Mouse (Mus musculus): ENCODE results near the gene March4. TPM values are rescaled to one million over a fixed set of nuclear protein-coding genes. Genes with fewer than 3 reads are reported as not detected.

The March4 gene
- total RNA-seq, 1 experiment: not detected

- no peak overlapping the region for H3K9ac ChIP-seq (ENCODE audit: insufficient read depth, low read depth, low read length, poor library complexity, severe bottlenecking)
- H3K4me3 ChIP-seq (ENCODE audit: insufficient read depth in 1 of 2, low read depth in 1 of 2, low read length in 2 of 2, poor library complexity in 1 of 2, severe bottlenecking in 1 of 2): no peak overlapping the region
- no peak for DNase-seq (ENCODE audit: low read depth, low spot score)
- H3K9me3 ChIP-seq (ENCODE audit: control insufficient read depth, insufficient read depth, low read depth, low read length): no peaks in the 10 kb centered on the region
- peaks cover 16% of the 10 kb centered on the region; the same call in 1 of the 2 replicates for H3K36me3 ChIP-seq (ENCODE audit: control insufficient read depth, insufficient read depth, low read length, poor library complexity, severe bottlenecking)
- no peaks in the 10 kb centered on the region for H3K4me1 ChIP-seq (ENCODE audit: control insufficient read depth in 2 of 2, insufficient read depth in 2 of 2, low read length in 2 of 2, poor library complexity in 1 of 2)
- in situ Hi-C loops (cut with MboI; ENCODE audit: low sequenced_read_pairs in 2 of 2, unreplicated experiment in 2 of 2): no loop called here
- TF ChIP-seq ZNF384 (IDR thresholded peaks at IDR 0.05; ENCODE audit: low read depth, low read length) (no peak), ZC3H11A (IDR thresholded peaks at IDR 0.05; ENCODE audit: borderline replicate concordance, low read depth, low read length) (no peak), CHD2 (IDR thresholded peaks at IDR 0.05; ENCODE audit: low read depth, low read length) (no peak), MAFK (IDR thresholded peaks at IDR 0.05; ENCODE audit: insufficient read depth, low read depth, low read length) (no peak), HCFC1 (IDR thresholded peaks at IDR 0.05; ENCODE audit: borderline replicate concordance, insufficient read depth, low read length) (no peak)
- H3K27ac ChIP-seq (ENCODE audit: insufficient read depth, low read depth, low read length, poor library complexity, severe bottlenecking): no peak overlapping the region
Observed at GRCm38 (mm10) chr1:72399720-72400401, 136.9 kb downstream of the March4 start.

- Histone ChIP-seq H3K4me1 (ENCODE audit: control insufficient read depth in 2 of 2, insufficient read depth in 2 of 2, low read length in 2 of 2, poor library complexity in 1 of 2) (no peaks in the 10 kb centered on the region), H3K27ac (ENCODE audit: insufficient read depth, low read depth, low read length, poor library complexity, severe bottlenecking) (no peak overlapping the region), H3K4me3 (ENCODE audit: insufficient read depth in 1 of 2, low read depth in 1 of 2, low read length in 2 of 2, poor library complexity in 1 of 2, severe bottlenecking in 1 of 2) (no peak overlapping the region), H3K36me3 (ENCODE audit: control insufficient read depth, insufficient read depth, low read length, poor library complexity, severe bottlenecking) (peaks cover 14% of the 10 kb centered on the region), H3K9ac (ENCODE audit: insufficient read depth, low read depth, low read length, poor library complexity, severe bottlenecking) (no peak overlapping the region), H3K9me3 (ENCODE audit: control insufficient read depth, insufficient read depth, low read depth, low read length) (no peaks in the 10 kb centered on the region)
- no peak for DNase-seq (ENCODE audit: low read depth, low spot score)
- no peak for TF ChIP-seq HCFC1 (IDR thresholded peaks at IDR 0.05; ENCODE audit: borderline replicate concordance, insufficient read depth, low read length)
- TF ChIP-seq ZNF384 (IDR thresholded peaks at IDR 0.05; ENCODE audit: low read depth, low read length): no peak
- TF ChIP-seq MAFK (IDR thresholded peaks at IDR 0.05; ENCODE audit: insufficient read depth, low read depth, low read length): no peak
- no peak for TF ChIP-seq ZC3H11A (IDR thresholded peaks at IDR 0.05; ENCODE audit: borderline replicate concordance, low read depth, low read length)
- TF ChIP-seq CHD2 (IDR thresholded peaks at IDR 0.05; ENCODE audit: low read depth, low read length): no peak
- in situ Hi-C loops (cut with MboI; ENCODE audit: low sequenced_read_pairs in 2 of 2, unreplicated experiment in 2 of 2): no loop called here
Observed at GRCm38 (mm10) chr1:72390420-72390819, 146.3 kb downstream of the March4 start.

- no peak overlapping the region for H3K27ac ChIP-seq (ENCODE audit: insufficient read depth, low read depth, low read length, poor library complexity, severe bottlenecking)
Observed at GRCm38 (mm10) chr1:72383651-72384050, 153.1 kb downstream of the March4 start.

GRCm38 (mm10) chr1:72383056-72383455 is 153.7 kb downstream of the March4 start:
- no peaks in the 10 kb centered on the region for H3K9me3 ChIP-seq (ENCODE audit: control insufficient read depth, insufficient read depth, low read depth, low read length)
- no peak overlapping the region for H3K27ac ChIP-seq (ENCODE audit: insufficient read depth, low read depth, low read length, poor library complexity, severe bottlenecking)
- peaks cover 25% of the 10 kb centered on the region for H3K36me3 ChIP-seq (ENCODE audit: control insufficient read depth, insufficient read depth, low read length, poor library complexity, severe bottlenecking)
- DNase-seq (ENCODE audit: low read depth, low spot score): no peak
- H3K4me1 ChIP-seq (ENCODE audit: control insufficient read depth in 2 of 2, insufficient read depth in 2 of 2, low read length in 2 of 2, poor library complexity in 1 of 2): peaks cover 0 to 5% of the 10 kb centered on the region in 2 experiments; a peak in 2 of 4 replicates
- TF ChIP-seq MAFK (IDR thresholded peaks at IDR 0.05; ENCODE audit: insufficient read depth, low read depth, low read length): no peak
- no peak for TF ChIP-seq CHD2 (IDR thresholded peaks at IDR 0.05; ENCODE audit: low read depth, low read length)
- TF ChIP-seq HCFC1 (IDR thresholded peaks at IDR 0.05; ENCODE audit: borderline replicate concordance, insufficient read depth, low read length): no peak
- TF ChIP-seq ZNF384 (IDR thresholded peaks at IDR 0.05; ENCODE audit: low read depth, low read length): no peak
- no peak for TF ChIP-seq ZC3H11A (IDR thresholded peaks at IDR 0.05; ENCODE audit: borderline replicate concordance, low read depth, low read length)
- H3K9ac ChIP-seq (ENCODE audit: insufficient read depth, low read depth, low read length, poor library complexity, severe bottlenecking): no peak overlapping the region
- in situ Hi-C loops (cut with MboI; ENCODE audit: low sequenced_read_pairs in 2 of 2, unreplicated experiment in 2 of 2): no loop called here
- no peak overlapping the region for H3K4me3 ChIP-seq (ENCODE audit: insufficient read depth in 1 of 2, low read depth in 1 of 2, low read length in 2 of 2, poor library complexity in 1 of 2, severe bottlenecking in 1 of 2)

More at GRCm38 (mm10) chr1:72383651-72384050, 153.1 kb downstream of the March4 start:
- Histone ChIP-seq H3K4me1 (ENCODE audit: control insufficient read depth in 2 of 2, insufficient read depth in 2 of 2, low read length in 2 of 2, poor library complexity in 1 of 2) (no peaks in the 10 kb centered on the region), H3K4me3 (ENCODE audit: insufficient read depth in 1 of 2, low read depth in 1 of 2, low read length in 2 of 2, poor library complexity in 1 of 2, severe bottlenecking in 1 of 2) (no peak overlapping the region), H3K9ac (ENCODE audit: insufficient read depth, low read depth, low read length, poor library complexity, severe bottlenecking) (no peak overlapping the region), H3K9me3 (ENCODE audit: control insufficient read depth, insufficient read depth, low read depth, low read length) (no peaks in the 10 kb centered on the region), H3K36me3 (ENCODE audit: control insufficient read depth, insufficient read depth, low read length, poor library complexity, severe bottlenecking) (peaks cover 23% of the 10 kb centered on the region)
- TF ChIP-seq MAFK (IDR thresholded peaks at IDR 0.05; ENCODE audit: insufficient read depth, low read depth, low read length): no peak
- TF ChIP-seq ZNF384 (IDR thresholded peaks at IDR 0.05; ENCODE audit: low read depth, low read length): no peak
- TF ChIP-seq ZC3H11A (IDR thresholded peaks at IDR 0.05; ENCODE audit: borderline replicate concordance, low read depth, low read length): no peak
- TF ChIP-seq HCFC1 (IDR thresholded peaks at IDR 0.05; ENCODE audit: borderline replicate concordance, insufficient read depth, low read length): no peak
- no peak for TF ChIP-seq CHD2 (IDR thresholded peaks at IDR 0.05; ENCODE audit: low read depth, low read length)
- in situ Hi-C loops (cut with MboI; ENCODE audit: low sequenced_read_pairs in 2 of 2, unreplicated experiment in 2 of 2): no loop called here
- DNase-seq (ENCODE audit: low read depth, low spot score): no peak
